Mouse (Mus musculus) midbrain, embryonic 12.5 days (tissue): ENCODE measurements around the gene Prep. TPM values are rescaled to one million over a fixed set of nuclear protein-coding genes. Genes with fewer than 3 reads are reported as not detected.
A peak's percentile ranks its signal among the peaks of the same experiment; 100 is the strongest.

Source experiments
- ATAC-seq: fragments of 200-750 bp; cut with Nextera tagmentation; 2 replicates; pipeline ENCODE4 v1.8.0; 2017; ENCODE audit warnings: low read depth, moderate TSS enrichment, moderate library complexity; ENCODE audit not compliant: low FRiP score
- H3K27ac ChIP-seq: fragments of 300-500 bp; sonication (generic); replicated peaks from 2 replicates; pipeline ENCODE4 v1.5.1; 2016; ENCODE audit warnings: mild to moderate bottlenecking
- H3K27me3 ChIP-seq: fragments of 300-500 bp; sonication (generic); 2 replicates; pipeline ENCODE4 v1.6.1; 2016; ENCODE audit warnings: mild to moderate bottlenecking
- H3K36me3 ChIP-seq: fragments of 300-500 bp; sonication (generic); 2 replicates; pipeline ENCODE4 v1.6.1; 2016
- H3K4me1 ChIP-seq: fragments of 300-500 bp; sonication (generic); 2 replicates; pipeline ENCODE4 v1.6.1; 2016
- H3K4me2 ChIP-seq: fragments of 300-500 bp; sonication (generic); replicated peaks from 2 replicates; pipeline ENCODE4 v1.6.1; 2016; ENCODE audit warnings: mild to moderate bottlenecking, moderate library complexity
- H3K4me3 ChIP-seq: fragments of 300-500 bp; sonication (generic); 2 replicates; pipeline ENCODE4 v1.5.1; 2016; ENCODE audit warnings: mild to moderate bottlenecking
- H3K9ac ChIP-seq: fragments of 300-500 bp; sonication (generic); replicated peaks from 2 replicates; pipeline ENCODE4 v1.6.1; 2016; ENCODE audit warnings: mild to moderate bottlenecking, moderate library complexity
- H3K9me3 ChIP-seq: fragments of 300-500 bp; sonication (generic); 2 replicates; pipeline ENCODE4 v1.6.1; 2016; ENCODE audit warnings: mild to moderate bottlenecking
- WGBS: fragments of 180-500 bp; shearing (Covaris S2); methylation state at CpG from one replicate; pipeline ENCODE4 v1.1.7; 2016; 5-methylcytosine and 5-hydroxymethylcytosine counted together
- polyA plus RNA-seq: library from polyadenylated mRNA; unstranded; fragments of >200 nt; fragmentation: Nextera tagmentation; extraction: Ambion mirVana; gene quantifications from 2 replicates; pipeline ENCODE4 v1.2.1, GENCODE M21; 2016

The Prep gene
- polyA plus RNA-seq, 1 experiment from 2014 or later: 27.2 TPM

DNA sequence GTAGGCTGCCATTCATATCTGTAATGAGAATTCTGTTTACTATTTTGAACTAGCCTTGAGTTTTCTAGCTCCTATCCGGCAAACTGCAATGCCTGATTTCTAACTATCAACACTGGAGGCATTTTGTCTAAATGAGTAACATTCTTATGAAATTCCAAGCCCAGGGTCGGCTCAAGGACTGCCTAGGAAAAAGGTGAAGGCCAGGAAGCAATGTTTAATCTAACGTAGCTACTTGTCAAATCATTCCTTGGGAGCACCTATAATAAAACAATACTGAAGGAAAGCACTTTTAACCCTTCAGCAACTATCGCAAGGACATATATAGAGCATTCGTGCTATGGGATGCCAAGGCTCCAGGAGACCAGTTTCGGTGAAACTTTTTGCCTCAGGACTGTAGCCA, 8.6 kb upstream of the Prep start:
- Histone ChIP-seq H3K9me3 (no peaks in the 10 kb centered on the region), H3K27ac (no peak overlapping the region), H3K36me3 (no peaks in the 10 kb centered on the region), H3K4me2 (no peak overlapping the region), H3K4me3 (no peak overlapping the region), H3K27me3 (no peaks in the 10 kb centered on the region), H3K9ac (no peak overlapping the region), H3K4me1 (no peaks in the 10 kb centered on the region)
- no peak for ATAC-seq
- WGBS: 92% methylated on average over 6 of the region's 6 CpGs

- Histone ChIP-seq H3K4me3 (no peak overlapping the region), H3K27ac (no peak overlapping the region), H3K9me3 (no peaks in the 10 kb centered on the region), H3K4me1 (no peaks in the 10 kb centered on the region), H3K4me2 (no peak overlapping the region), H3K36me3 (no peaks in the 10 kb centered on the region), H3K9ac (no peak overlapping the region), H3K27me3 (no peaks in the 10 kb centered on the region)
- 67% methylated on average over 1 of the region's 1 CpGs for WGBS
- no peak for ATAC-seq
These were observed 6.2 kb upstream of the Prep start for GRCm38 (mm10) chr10:45060841-45061240.

DNA sequence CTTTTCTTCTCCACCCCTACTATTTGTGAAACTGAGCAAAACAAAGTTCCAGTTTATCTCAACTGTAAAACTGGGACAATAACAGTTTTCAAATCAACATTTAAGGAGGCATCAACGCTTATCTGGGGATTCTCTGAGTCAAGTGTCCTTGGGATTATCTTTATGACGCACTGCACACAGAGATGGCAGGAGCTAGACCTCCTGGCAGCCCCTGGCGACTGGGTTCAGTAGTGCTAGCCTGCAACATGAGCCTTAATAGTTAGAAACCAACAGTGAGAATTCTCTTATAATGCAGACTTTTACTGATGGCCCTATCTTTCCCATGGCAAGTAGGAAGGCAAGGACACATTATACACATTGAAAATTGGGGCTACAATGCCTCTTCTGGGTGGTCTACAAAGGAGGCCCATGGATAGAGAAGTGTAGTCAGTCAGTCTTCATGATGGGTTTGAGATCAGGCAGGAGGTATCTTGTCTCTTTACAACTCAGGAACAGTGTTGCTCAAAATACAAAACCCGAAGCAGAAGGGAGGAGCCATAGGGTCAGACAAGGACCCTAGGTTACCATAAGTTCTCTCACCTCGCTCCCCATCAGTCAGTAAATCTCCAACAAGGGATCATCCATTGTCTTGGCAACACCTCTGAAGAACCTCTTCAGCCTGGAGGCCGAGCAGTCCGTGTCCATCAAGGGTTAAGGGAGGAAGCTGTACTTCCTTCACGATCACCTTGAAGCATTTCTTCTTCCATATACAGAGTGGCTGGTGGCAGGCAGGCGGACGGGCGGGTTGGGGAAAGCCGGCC, 672 bp upstream of the Prep start:
- Histone ChIP-seq H3K9ac (peak overlapping the region; percentile 86), H3K9me3 (no peaks in the 10 kb centered on the region), H3K4me1 (peaks cover 19% of the 10 kb centered on the region), H3K4me2 (peak overlapping the region; percentile 72), H3K27me3 (no peaks in the 10 kb centered on the region), H3K4me3 (peak overlapping the region; percentile 96), H3K36me3 (no peaks in the 10 kb centered on the region), H3K27ac (peak overlapping the region; percentile 85)
- peak; percentile 10 for ATAC-seq
- 15% methylated on average over 12 of the region's 12 CpGs for WGBS

DNA sequence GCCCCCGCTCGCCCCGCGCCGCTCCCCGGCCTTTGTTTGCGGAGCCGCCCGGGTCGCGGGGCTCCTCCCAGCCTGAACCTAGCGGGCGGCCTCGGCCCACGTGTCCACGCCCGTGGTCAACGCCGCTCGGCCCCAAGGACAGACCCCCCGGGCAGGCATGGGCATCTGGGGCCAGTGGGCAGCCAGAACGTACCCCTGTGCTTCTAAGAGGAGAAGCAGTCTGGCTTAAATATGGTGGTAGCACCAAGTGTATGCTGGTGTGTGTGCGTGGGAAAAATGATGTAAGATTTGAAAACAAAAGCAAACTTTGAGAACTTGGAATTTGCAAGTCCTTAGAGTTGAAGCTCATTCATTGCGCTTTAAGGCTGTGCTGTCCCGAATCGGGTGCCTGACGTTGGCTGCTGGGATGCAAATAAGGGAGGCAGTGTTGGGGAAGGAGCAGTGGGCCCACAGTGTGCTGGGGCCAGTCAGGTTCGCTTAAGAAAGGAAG, 478 bp downstream of the Prep start:
- under 1% methylated on average over 28 of the region's 28 CpGs for WGBS
- Histone ChIP-seq H3K27ac (peak overlapping the region; percentile 85), H3K4me3 (peak overlapping the region; percentile 96), H3K4me1 (peaks cover 19% of the 10 kb centered on the region), H3K9me3 (no peaks in the 10 kb centered on the region), H3K9ac (peak overlapping the region; percentile 86), H3K4me2 (peak overlapping the region; percentile 72), H3K27me3 (no peaks in the 10 kb centered on the region), H3K36me3 (no peaks in the 10 kb centered on the region; the same call in 1 of the 2 replicates)
- peak; percentile 76 for ATAC-seq

DNA sequence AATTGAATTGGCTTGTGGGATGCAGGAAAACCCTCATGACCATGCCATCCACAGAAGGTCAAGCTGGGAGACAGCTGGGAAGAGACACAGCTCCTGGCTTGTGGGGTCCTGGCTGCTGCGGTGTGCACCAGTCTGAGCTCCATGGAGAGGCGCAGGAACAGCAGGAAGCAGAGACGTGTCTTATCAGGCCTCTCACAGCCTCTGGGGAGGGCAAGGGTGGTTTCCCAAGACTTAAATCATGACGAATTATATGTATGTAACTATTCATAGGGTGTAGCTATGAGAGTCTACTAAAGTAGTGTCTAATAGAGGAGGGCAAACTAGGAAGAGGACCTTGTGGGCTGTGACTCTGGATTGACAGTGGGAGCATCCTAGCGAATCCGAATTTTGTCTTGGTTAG, 2.6 kb downstream of the Prep start:
- Histone ChIP-seq H3K27me3 (no peaks in the 10 kb centered on the region), H3K9ac (no peak overlapping the region), H3K9me3 (no peaks in the 10 kb centered on the region), H3K4me2 (no peak overlapping the region), H3K4me3 (no peak overlapping the region), H3K4me1 (peaks cover 19% of the 10 kb centered on the region), H3K36me3 (peaks cover 10% of the 10 kb centered on the region), H3K27ac (no peak overlapping the region)
- ATAC-seq: no peak
- WGBS: 87% methylated on average over 6 of the region's 6 CpGs

- peaks cover 19% of the 10 kb centered on the region for H3K4me1 ChIP-seq
- no peak overlapping the region for H3K4me2 ChIP-seq
- no peaks in the 10 kb centered on the region for H3K9me3 ChIP-seq
- no peak for ATAC-seq
- H3K27ac ChIP-seq: no peak overlapping the region
- H3K36me3 ChIP-seq: peaks cover 10% of the 10 kb centered on the region
- no peaks in the 10 kb centered on the region for H3K27me3 ChIP-seq
- H3K4me3 ChIP-seq: no peak overlapping the region
- 86% methylated on average over 5 of the region's 5 CpGs for WGBS
- no peak overlapping the region for H3K9ac ChIP-seq
These were observed 3.4 kb downstream of the Prep start for GRCm38 (mm10) chr10:45070362-45070761.

GRCm38 (mm10) chr10:45070929-45071813, 4.2 kb downstream of the Prep start:
- 79% methylated on average over 13 of the region's 13 CpGs for WGBS
- peaks cover 23% of the 10 kb centered on the region for H3K4me1 ChIP-seq
- H3K9me3 ChIP-seq: no peaks in the 10 kb centered on the region
- no peak overlapping the region for H3K27ac ChIP-seq
- H3K4me3 ChIP-seq: no peak overlapping the region
- no peak for ATAC-seq
- H3K36me3 ChIP-seq: peaks cover 13% of the 10 kb centered on the region
- no peaks in the 10 kb centered on the region for H3K27me3 ChIP-seq
- H3K9ac ChIP-seq: no peak overlapping the region
- no peak overlapping the region for H3K4me2 ChIP-seq

DNA sequence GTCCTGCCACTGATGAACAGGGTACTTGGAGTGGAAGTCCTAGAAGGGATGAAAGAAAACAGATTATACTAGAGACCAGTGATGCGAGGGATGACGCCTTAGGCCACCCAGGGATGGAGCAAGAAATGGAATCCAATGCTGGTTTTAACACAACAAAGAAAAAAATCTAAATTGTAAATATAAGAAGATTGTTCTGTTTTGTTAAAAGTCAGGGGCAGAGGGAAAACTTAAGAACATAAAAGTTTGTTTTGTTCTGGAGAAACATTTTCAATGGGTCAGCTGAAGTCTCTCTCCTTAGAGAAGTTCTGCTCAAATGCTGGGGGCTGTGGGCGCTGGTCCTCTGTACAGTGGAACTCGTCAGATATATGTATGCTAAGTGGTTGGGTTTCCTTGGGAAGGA, 5.3 kb downstream of the Prep start:
- no peak overlapping the region for H3K4me3 ChIP-seq
- H3K4me1 ChIP-seq: peaks cover 21% of the 10 kb centered on the region
- H3K27me3 ChIP-seq: no peaks in the 10 kb centered on the region
- no peak overlapping the region for H3K27ac ChIP-seq
- no peak overlapping the region for H3K9ac ChIP-seq
- H3K36me3 ChIP-seq: peaks cover 13% of the 10 kb centered on the region
- no peak overlapping the region for H3K4me2 ChIP-seq
- H3K9me3 ChIP-seq: no peaks in the 10 kb centered on the region
- 92% methylated on average over 4 of the region's 4 CpGs for WGBS
- no peak for ATAC-seq

- Histone ChIP-seq H3K9ac (no peak overlapping the region), H3K4me3 (no peak overlapping the region), H3K4me1 (peaks cover 12% of the 10 kb centered on the region), H3K27ac (no peak overlapping the region), H3K9me3 (no peaks in the 10 kb centered on the region), H3K36me3 (peaks cover 13% of the 10 kb centered on the region), H3K27me3 (no peaks in the 10 kb centered on the region), H3K4me2 (no peak overlapping the region)
- 87% methylated on average over 6 of the region's 6 CpGs for WGBS
- no peak for ATAC-seq
These were observed 7.5 kb downstream of the Prep start for GRCm38 (mm10) chr10:45074543-45074942.

- WGBS: 78% methylated on average over 5 of the region's 5 CpGs
- H3K4me2 ChIP-seq: no peak overlapping the region
- H3K9me3 ChIP-seq: no peaks in the 10 kb centered on the region
- no peaks in the 10 kb centered on the region for H3K27me3 ChIP-seq
- H3K4me3 ChIP-seq: no peak overlapping the region
- H3K4me1 ChIP-seq: peaks cover 14% of the 10 kb centered on the region
- no peak overlapping the region for H3K9ac ChIP-seq
- ATAC-seq: no peak
- no peak overlapping the region for H3K27ac ChIP-seq
- peaks cover 13% of the 10 kb centered on the region for H3K36me3 ChIP-seq
These were observed 8.6 kb downstream of the Prep start for GRCm38 (mm10) chr10:45075491-45076051.

DNA sequence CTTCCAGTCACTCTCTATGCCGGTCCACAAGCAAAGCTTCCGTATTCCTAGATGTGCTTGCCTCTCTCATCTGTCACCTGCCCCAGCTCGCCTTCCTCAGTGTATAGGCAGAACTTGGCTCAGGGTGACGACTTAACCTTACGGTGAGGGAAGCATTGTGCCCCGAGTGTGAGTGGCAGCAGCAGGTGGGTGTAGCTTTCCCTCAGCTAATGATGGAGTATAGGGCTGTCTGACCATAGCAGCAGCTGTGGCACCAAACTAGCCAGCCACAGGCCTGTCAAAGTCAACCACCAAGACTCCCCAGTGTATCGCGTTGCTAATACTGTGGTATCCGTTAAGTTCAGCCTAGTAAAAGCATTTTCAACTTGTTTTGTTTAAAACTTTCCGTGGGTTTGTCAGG, 9.6 kb downstream of the Prep start:
- peaks cover 13% of the 10 kb centered on the region for H3K36me3 ChIP-seq
- no peak overlapping the region for H3K27ac ChIP-seq
- no peaks in the 10 kb centered on the region for H3K9me3 ChIP-seq

DNA sequence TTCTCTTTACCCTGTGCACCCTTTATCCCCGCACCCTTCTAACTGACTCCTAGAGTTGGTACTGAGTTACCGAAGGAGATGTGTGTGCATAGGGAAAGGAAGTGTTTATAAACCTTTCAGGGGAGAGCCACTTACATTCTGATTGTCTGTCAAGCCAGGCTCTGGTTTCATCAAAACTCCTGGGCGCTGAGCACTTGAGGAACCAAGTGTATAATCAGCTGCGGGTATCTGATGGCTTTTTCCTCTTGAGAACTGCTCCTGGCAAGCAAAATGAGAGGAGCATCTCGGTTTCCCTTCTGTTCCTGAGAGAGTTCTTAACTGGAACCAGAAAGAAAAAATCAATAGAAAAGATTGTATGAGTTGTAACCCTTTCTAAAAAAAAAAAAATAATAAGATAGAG, 10.3 kb downstream of the Prep start:
- Histone ChIP-seq H3K4me2 (no peak overlapping the region), H3K36me3 (peaks cover 13% of the 10 kb centered on the region), H3K4me1 (peaks cover 8% of the 10 kb centered on the region), H3K27me3 (no peaks in the 10 kb centered on the region), H3K27ac (no peak overlapping the region), H3K9me3 (no peaks in the 10 kb centered on the region), H3K4me3 (no peak overlapping the region), H3K9ac (no peak overlapping the region)
- ATAC-seq: no peak
- 81% methylated on average over 5 of the region's 5 CpGs for WGBS

More for the DNA sequence above, 9.6 kb downstream of the Prep start:
- 86% methylated on average over 10 of the region's 10 CpGs for WGBS
- no peak overlapping the region for H3K4me2 ChIP-seq
- H3K4me3 ChIP-seq: no peak overlapping the region
- H3K4me1 ChIP-seq: peaks cover 8% of the 10 kb centered on the region
- ATAC-seq: no peak
- no peaks in the 10 kb centered on the region for H3K27me3 ChIP-seq
- no peak overlapping the region for H3K9ac ChIP-seq
